Mouse (Mus musculus) lung, postnatal 0 days (tissue): ENCODE results near the gene Ankrd6.

Source experiments
- CTCF ChIP-seq: IDR thresholded peaks from 2 replicates; pipeline ENCODE4 v1.5.1; 2016; ENCODE audit warnings: antibody characterized with exemption, mild to moderate bottlenecking
- EP300 ChIP-seq: IDR thresholded peaks from 2 replicates; pipeline ENCODE4 v1.6.1; 2016; ENCODE audit warnings: antibody characterized with exemption, mild to moderate bottlenecking, control low read depth

- no peak for TF ChIP-seq CTCF
- TF ChIP-seq EP300: no peak
These were observed 161.6 kb downstream of the Ankrd6 start for GRCm38 (mm10) chr4:32789020-32789419.
